Mouse (Mus musculus): ENCODE results near the gene Unc13a. TPM values are rescaled to one million over a fixed set of nuclear protein-coding genes. Genes with fewer than 3 reads are reported as not detected.

The Unc13a gene
- polyA plus RNA-seq, 1 experiment from 2014 or later: 1.2 TPM

- H3K9me3 ChIP-seq (replicated peaks; ENCODE audit: control insufficient read depth, low read length): no peaks in the 10 kb centered on the region
- peaks cover 45% of the 10 kb centered on the region for H3K27me3 ChIP-seq (ENCODE audit: control insufficient read depth, insufficient read depth, low read length)
- 28% methylated on average over 17 of the region's 17 CpGs for WGBS
- no peak overlapping the region for H3K27ac ChIP-seq (replicated peaks; ENCODE audit: low read depth, low read length)
- ATAC-seq (replicated peaks; ENCODE audit: insufficient number of reproducible peaks, low FRiP score, low TSS enrichment, low read depth) (no peak), DNase-seq (ENCODE audit: low spot score) (no peak)
- H3K4me1 ChIP-seq (ENCODE audit: control insufficient read depth, insufficient read depth, low read length): no peaks in the 10 kb centered on the region
- H3K4me2 ChIP-seq (ENCODE audit: low read depth, low read length): no peak overlapping the region
- H3K36me3 ChIP-seq (replicated peaks; ENCODE audit: control insufficient read depth, insufficient read depth, low read depth, low read length): no peaks in the 10 kb centered on the region
- no peak overlapping the region for H3K9ac ChIP-seq (replicated peaks; ENCODE audit: low read length)
- H3K4me3 ChIP-seq (ENCODE audit: low read depth, low read length): no peak overlapping the region
Observed at GRCm38 (mm10) chr8:71658515-71659049, 13.0 kb downstream of the Unc13a start.

GRCm38 (mm10) chr8:71657816-71658215 is 13.7 kb downstream of the Unc13a start:
- H3K4me1 ChIP-seq (ENCODE audit: control insufficient read depth, insufficient read depth, low read length): no peaks in the 10 kb centered on the region
- no peak for ATAC-seq (replicated peaks; ENCODE audit: insufficient number of reproducible peaks, low FRiP score, low TSS enrichment, low read depth)
- no peaks in the 10 kb centered on the region for H3K36me3 ChIP-seq (replicated peaks; ENCODE audit: control insufficient read depth, insufficient read depth, low read depth, low read length)
- no peak overlapping the region for H3K9ac ChIP-seq (replicated peaks; ENCODE audit: low read length)
- 27% methylated on average over 9 of the region's 9 CpGs for WGBS
- H3K27me3 ChIP-seq (ENCODE audit: control insufficient read depth, insufficient read depth, low read length): peaks cover 45% of the 10 kb centered on the region
- H3K4me2 ChIP-seq (ENCODE audit: low read depth, low read length): no peak overlapping the region
- H3K27ac ChIP-seq (replicated peaks; ENCODE audit: low read depth, low read length): no peak overlapping the region
- no peak overlapping the region for H3K4me3 ChIP-seq (ENCODE audit: low read depth, low read length)
- H3K9me3 ChIP-seq (replicated peaks; ENCODE audit: control insufficient read depth, low read length): no peaks in the 10 kb centered on the region
- DNase-seq (ENCODE audit: low spot score): no peak

- Histone ChIP-seq H3K27ac (replicated peaks; ENCODE audit: low read depth, low read length) (no peak overlapping the region), H3K4me3 (ENCODE audit: low read depth, low read length) (no peak overlapping the region), H3K4me1 (ENCODE audit: control insufficient read depth, insufficient read depth, low read length) (no peaks in the 10 kb centered on the region), H3K4me2 (ENCODE audit: low read depth, low read length) (peak overlapping the region; percentile 29), H3K9ac (replicated peaks; ENCODE audit: low read length) (no peak overlapping the region; the same call in 1 of the 2 replicates), H3K27me3 (ENCODE audit: control insufficient read depth, insufficient read depth, low read length) (peaks cover 37% of the 10 kb centered on the region), H3K36me3 (replicated peaks; ENCODE audit: control insufficient read depth, insufficient read depth, low read depth, low read length) (no peaks in the 10 kb centered on the region), H3K9me3 (replicated peaks; ENCODE audit: control insufficient read depth, low read length) (no peaks in the 10 kb centered on the region)
- ATAC-seq (replicated peaks; ENCODE audit: insufficient number of reproducible peaks, low FRiP score, low TSS enrichment, low read depth) (peak; percentile 39), DNase-seq (ENCODE audit: low spot score) (peak; percentile 54)
- WGBS: 3% methylated on average over 24 of the region's 24 CpGs
Observed at GRCm38 (mm10) chr8:71654600-71654999, 17.0 kb downstream of the Unc13a start.

- Histone ChIP-seq H3K4me1 (ENCODE audit: control insufficient read depth, insufficient read depth, low read length) (no peaks in the 10 kb centered on the region), H3K36me3 (replicated peaks; ENCODE audit: control insufficient read depth, insufficient read depth, low read depth, low read length) (no peaks in the 10 kb centered on the region), H3K9ac (replicated peaks; ENCODE audit: low read length) (no peak overlapping the region), H3K27me3 (ENCODE audit: control insufficient read depth, insufficient read depth, low read length) (no peaks in the 10 kb centered on the region), H3K9me3 (replicated peaks; ENCODE audit: control insufficient read depth, low read length) (no peaks in the 10 kb centered on the region), H3K4me3 (ENCODE audit: low read depth, low read length) (no peak overlapping the region), H3K27ac (replicated peaks; ENCODE audit: low read depth, low read length) (no peak overlapping the region), H3K4me2 (ENCODE audit: low read depth, low read length) (no peak overlapping the region)
- 0 out of 2 replicates have a peak, but pooled peaks have one; percentile 49 for ATAC-seq (replicated peaks; ENCODE audit: insufficient number of reproducible peaks, low FRiP score, low TSS enrichment, low read depth)
- WGBS: 79% methylated on average over 9 of the region's 9 CpGs
- no peak for DNase-seq (ENCODE audit: low spot score)
Observed at GRCm38 (mm10) chr8:71645510-71645909, 26.0 kb downstream of the Unc13a start.

GRCm38 (mm10) chr8:71639318-71639717 is 32.2 kb downstream of the Unc13a start:
- Histone ChIP-seq H3K27ac (replicated peaks; ENCODE audit: low read depth, low read length) (no peak overlapping the region), H3K9ac (replicated peaks; ENCODE audit: low read length) (no peak overlapping the region), H3K9me3 (replicated peaks; ENCODE audit: control insufficient read depth, low read length) (no peaks in the 10 kb centered on the region), H3K27me3 (ENCODE audit: control insufficient read depth, insufficient read depth, low read length) (peaks cover 5% of the 10 kb centered on the region; the same call in 1 of the 2 replicates), H3K4me2 (ENCODE audit: low read depth, low read length) (no peak overlapping the region), H3K4me1 (ENCODE audit: control insufficient read depth, insufficient read depth, low read length) (no peaks in the 10 kb centered on the region), H3K36me3 (replicated peaks; ENCODE audit: control insufficient read depth, insufficient read depth, low read depth, low read length) (no peaks in the 10 kb centered on the region), H3K4me3 (ENCODE audit: low read depth, low read length) (no peak overlapping the region)
- DNase-seq (ENCODE audit: low spot score) (no peak), ATAC-seq (replicated peaks; ENCODE audit: insufficient number of reproducible peaks, low FRiP score, low TSS enrichment, low read depth) (no peak)
- WGBS: 86% methylated on average over 4 of the region's 4 CpGs

GRCm38 (mm10) chr8:71638321-71638720 is 33.2 kb downstream of the Unc13a start:
- Histone ChIP-seq H3K9me3 (replicated peaks; ENCODE audit: control insufficient read depth, low read length) (no peaks in the 10 kb centered on the region), H3K27ac (replicated peaks; ENCODE audit: low read depth, low read length) (no peak overlapping the region), H3K36me3 (replicated peaks; ENCODE audit: control insufficient read depth, insufficient read depth, low read depth, low read length) (no peaks in the 10 kb centered on the region), H3K4me2 (ENCODE audit: low read depth, low read length) (no peak overlapping the region), H3K9ac (replicated peaks; ENCODE audit: low read length) (no peak overlapping the region), H3K4me3 (ENCODE audit: low read depth, low read length) (no peak overlapping the region), H3K4me1 (ENCODE audit: control insufficient read depth, insufficient read depth, low read length) (no peaks in the 10 kb centered on the region), H3K27me3 (ENCODE audit: control insufficient read depth, insufficient read depth, low read length) (peaks cover 5% of the 10 kb centered on the region; the same call in 1 of the 2 replicates)
- no peak for DNase-seq (ENCODE audit: low spot score)
- 74% methylated on average over 6 of the region's 6 CpGs for WGBS
- ATAC-seq (replicated peaks; ENCODE audit: insufficient number of reproducible peaks, low FRiP score, low TSS enrichment, low read depth): no peak

GRCm38 (mm10) chr8:71637149-71638095 is 34.1 kb downstream of the Unc13a start:
- Histone ChIP-seq H3K4me2 (ENCODE audit: low read depth, low read length) (no peak overlapping the region), H3K36me3 (replicated peaks; ENCODE audit: control insufficient read depth, insufficient read depth, low read depth, low read length) (no peaks in the 10 kb centered on the region), H3K4me3 (ENCODE audit: low read depth, low read length) (no peak overlapping the region), H3K27me3 (ENCODE audit: control insufficient read depth, insufficient read depth, low read length) (peaks cover 5% of the 10 kb centered on the region; the same call in 1 of the 2 replicates), H3K27ac (replicated peaks; ENCODE audit: low read depth, low read length) (no peak overlapping the region), H3K4me1 (ENCODE audit: control insufficient read depth, insufficient read depth, low read length) (no peaks in the 10 kb centered on the region), H3K9ac (replicated peaks; ENCODE audit: low read length) (no peak overlapping the region), H3K9me3 (replicated peaks; ENCODE audit: control insufficient read depth, low read length) (no peaks in the 10 kb centered on the region)
- DNase-seq (ENCODE audit: low spot score) (no peak), ATAC-seq (replicated peaks; ENCODE audit: insufficient number of reproducible peaks, low FRiP score, low TSS enrichment, low read depth) (no peak)
- 63% methylated on average over 8 of the region's 8 CpGs for WGBS

Data from embryonic facial prominence, embryonic 11.5 days (tissue).